Mouse (Mus musculus): ENCODE data around the gene Cacna1e.

DNA sequence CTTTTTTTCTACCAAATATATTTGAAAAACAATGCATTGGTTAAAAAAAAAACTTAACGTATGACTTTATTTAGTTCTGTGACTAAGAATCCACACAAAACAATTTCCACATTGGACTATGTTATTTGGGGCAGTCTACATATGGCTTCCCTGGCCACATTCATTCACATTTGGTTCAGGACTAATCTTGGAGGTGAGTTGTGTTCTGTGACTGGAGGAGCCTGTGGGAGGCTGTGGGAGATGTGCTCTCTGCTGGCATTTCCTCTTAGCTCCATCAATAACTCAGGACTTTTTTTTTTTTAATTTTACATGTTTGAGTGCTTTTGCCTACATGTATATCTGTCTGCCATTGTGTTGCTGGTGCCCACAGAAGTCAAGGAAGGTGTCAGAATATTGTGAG lies 281.8 kb downstream of the Cacna1e start:
- no peak for TF ChIP-seq BHLHE40 (IDR thresholded peaks at IDR 0.05; ENCODE audit: borderline replicate concordance, low read depth, low read length)
- no peak for TF ChIP-seq CTCF (IDR thresholded peaks at IDR 0.05 in 2 of 3, conservative IDR thresholded peaks at IDR 0.05 in 1 of 3; ENCODE audit: control insufficient read depth in 1 of 3, insufficient read depth in 1 of 3, low read depth in 2 of 3, low read length in 3 of 3, poor library complexity in 1 of 3, severe bottlenecking in 1 of 3)
- TF ChIP-seq ELF1 (IDR thresholded peaks at IDR 0.05; ENCODE audit: low read depth, low read length) = no peak
